Mouse (Mus musculus) layer of hippocampus, adult 8-10 months (tissue): ENCODE measurements at regions not wholly inside any gene's neighbourhood (a gene's known extent, or its start where the extent isn't known, plus 50 kb on each side); places are given as distances from the start of the nearest gene placed in this dataset.

Experiments
- DNase-seq, 2 experiments: peaks; one replicate each; pipeline ENCODE4 v3.0.0; 2022; ENCODE audit warnings: low spot score in 2 of 2

DNA sequence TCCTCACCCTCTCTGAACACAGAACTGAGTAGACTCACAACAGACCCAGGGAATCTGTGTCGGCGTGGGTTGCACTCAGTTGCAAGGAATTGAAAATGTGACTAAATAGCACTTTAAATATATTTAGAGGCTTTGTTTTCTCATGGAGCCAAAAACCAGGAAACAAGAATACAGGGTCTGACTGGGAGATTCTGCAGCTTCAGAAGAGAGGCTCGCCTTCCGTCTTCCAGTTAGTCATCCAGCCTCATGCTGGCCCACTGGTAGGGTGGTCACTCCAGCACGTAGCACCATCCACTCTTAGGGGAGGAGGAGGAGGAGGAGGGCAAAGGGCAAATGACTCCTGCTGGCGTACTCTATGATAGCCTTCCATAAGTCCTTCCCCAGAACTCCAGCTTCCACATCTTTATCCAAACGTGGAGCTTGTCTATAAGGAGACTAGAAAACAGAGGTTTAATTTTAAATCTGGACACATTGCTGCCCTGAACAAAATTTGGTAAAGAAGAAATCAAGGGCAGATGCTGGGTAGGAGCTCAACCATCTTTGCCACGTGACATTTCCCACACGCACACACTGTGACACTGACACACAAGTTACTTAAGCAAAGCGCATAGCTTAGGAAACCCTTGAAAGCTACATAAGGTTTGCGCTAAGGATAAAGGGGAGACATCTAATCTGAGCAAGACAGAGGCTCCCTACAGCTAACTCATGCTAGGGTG lies 60.8 kb downstream of the Mis18a start:
- no peak for DNase-seq

DNA sequence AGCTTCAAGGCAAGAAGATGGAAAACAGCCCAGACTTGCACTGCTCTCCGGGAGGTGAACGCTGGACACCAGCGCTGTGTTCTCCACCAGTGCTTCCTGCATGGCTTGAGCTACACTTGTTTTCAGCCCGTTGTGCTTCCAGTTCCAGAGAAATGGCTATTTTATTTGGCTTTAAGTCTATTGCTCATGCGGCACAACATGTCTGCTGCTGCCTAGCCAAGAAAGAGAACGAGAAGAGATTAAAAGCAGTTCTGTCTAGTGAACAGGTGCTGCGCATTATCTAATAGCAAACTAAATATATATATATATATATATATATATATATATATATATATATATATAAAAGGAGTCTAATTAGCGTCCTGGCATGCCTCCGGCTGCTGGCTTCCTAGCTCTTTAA lies 63.1 kb downstream of the Mis18a start:
- peak in 1 of 2 experiments; percentile 37 for DNase-seq

DNA sequence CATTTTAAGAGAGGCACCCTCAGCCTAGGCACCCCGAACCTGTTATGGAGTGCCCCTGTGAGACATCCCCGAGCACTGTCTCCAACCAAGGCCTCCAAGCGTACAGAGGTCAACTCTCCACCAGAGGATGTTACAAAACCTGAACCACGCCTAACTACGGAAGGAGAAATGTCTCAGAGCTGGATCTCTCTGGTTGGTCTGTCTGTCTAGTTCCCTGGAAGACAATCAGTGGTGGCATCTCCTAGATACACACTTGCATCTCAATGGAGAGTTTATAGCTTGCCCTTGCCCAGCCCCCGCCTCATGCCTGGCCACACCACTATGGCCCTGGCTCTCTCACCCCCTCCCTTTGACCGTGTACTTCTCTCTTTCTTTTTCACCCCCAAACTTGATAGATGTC lies 69.2 kb downstream of the Mis18a start:
- DNase-seq, result no peak

DNA sequence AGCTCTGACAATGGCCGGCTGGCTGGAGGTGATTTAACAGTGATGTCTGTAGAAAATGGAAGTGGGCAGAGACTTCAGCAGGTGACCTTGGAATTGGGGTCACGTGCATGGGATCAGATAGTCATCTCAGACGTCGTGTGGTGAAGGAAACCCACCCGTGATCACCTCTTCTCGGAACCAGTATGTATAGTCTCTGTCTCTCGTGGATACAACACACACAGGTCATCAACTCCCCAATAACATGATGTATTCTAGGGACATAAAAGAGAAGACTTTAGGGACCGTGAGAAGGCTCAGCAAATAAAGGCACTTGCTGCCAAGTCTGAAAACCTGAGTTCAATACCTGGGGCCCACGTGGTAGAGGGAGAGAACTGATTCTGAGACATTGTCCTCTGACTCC lies 70.2 kb downstream of the Mis18a start:
- no peak for DNase-seq

DNA sequence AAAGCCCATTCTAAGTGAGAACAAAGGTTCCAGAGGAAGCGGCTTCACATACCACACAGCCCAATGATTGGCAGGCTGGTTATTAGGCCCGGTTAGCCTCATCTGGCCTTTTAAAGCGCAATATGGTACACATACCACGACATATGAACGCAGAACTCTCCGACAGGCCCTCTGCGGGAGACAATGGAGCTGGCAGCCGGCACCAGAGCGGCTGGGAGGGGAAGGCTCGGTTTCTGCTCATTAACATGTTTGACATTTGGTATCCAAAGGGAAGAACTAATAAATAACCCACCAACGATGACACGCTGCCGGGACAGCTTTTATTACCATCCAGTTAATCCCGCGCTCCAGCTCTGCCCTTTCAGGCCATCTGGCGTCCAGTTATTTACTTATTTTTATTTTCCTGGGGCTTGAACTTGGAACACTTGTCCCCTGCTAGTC lies 70.6 kb downstream of the Mis18a start:
- DNase-seq, result no peak

DNA sequence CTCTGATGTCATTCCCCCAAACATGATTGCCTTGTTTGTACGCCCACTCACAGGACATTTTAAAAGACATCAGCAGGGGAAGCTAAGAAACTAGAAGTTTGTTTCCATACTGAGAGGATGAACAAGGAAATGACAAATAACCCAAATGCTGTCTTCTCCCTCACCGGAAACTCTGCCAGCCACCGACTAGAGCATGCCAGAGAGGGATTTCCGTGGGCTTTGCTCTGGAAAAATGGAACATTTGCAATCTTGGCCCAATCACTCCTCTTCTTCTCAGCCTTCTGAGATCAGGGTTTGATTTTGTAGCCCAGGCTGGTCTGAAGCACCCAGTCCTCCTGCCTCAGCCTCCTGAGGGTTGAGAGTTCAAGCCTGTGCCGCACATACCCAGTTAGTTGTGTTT lies 72.4 kb downstream of the Mis18a start:
- DNase-seq, result no peak

DNA sequence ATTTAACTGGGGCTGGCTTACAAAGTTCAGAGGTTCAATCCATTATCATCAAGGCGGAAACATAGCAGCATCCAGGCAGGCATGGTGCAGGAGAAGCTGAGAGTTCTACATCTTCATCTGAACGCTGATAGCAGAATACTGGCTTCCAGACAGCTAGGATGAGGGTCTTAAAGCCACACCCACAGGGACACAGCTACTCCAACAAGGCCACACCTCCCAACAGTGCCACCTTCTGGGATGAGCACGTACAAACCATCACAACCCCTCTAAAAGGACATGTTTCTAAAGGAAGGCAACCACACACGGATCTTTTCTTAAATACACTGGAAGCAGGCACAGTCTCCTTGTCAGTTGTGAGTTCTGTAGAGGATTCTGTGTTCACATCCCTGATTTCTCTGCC lies 74.4 kb downstream of the Mis18a start:
- DNase-seq, result no peak

DNA sequence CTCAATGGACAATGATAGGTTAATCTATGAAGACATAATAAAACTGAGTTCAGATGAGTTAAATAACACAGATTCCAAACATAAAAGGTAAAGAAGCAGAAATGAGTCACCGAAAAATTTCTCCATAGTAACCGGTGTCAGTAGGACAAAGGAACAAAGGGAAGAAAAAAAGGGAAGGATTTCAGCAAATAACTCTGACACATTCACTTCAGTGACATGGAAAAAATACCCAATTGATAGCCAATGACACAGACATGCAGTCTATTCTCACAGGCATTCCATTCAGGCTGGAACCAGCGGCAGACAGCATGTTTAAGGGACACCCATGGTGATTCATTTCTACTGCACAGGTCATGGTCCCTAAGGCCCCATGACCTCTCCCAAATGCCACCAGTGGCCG lies 79.0 kb downstream of the Mis18a start:
- no peak for DNase-seq

DNA sequence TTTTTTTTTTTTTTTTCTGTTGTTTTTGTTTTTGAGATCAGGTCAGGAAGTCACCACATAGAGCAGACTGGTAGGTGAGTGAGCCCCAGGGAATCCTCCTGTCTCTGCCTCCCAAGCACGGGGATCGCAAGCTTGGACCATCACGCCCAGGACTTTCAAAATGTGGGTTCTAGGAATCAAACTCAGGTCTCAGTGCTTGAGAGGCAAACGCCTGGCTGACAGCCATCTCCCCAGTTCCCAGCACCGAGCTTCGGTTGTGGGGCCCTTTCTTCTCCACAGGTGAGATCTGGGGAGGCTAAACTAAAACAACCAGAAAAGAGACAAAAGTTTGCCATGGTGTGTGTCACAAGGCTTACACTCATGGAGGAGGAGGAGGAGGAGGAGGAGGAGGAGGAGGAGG lies 84.5 kb downstream of the Mis18a start:
- DNase-seq, result no peak

DNA sequence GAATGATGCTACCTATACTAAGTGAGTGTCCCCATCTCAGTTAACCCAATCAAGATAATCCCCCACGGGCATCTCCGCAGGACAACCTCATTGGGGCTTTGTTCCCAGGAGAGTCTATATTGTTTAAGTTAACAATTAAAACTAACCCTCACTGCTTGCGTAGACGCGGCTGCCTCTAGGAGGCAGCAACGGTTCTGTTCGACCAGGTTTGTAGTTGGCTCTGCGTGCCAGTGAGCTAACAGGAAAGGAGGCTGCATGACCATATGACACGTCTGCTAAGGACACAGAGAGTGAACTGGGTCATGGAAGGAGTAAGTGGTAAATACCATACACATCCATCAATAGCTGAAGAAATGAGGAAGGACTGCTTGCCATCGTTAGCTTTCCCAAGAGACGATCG lies 92.0 kb downstream of the Mis18a start:
- DNase-seq, result no peak

DNA sequence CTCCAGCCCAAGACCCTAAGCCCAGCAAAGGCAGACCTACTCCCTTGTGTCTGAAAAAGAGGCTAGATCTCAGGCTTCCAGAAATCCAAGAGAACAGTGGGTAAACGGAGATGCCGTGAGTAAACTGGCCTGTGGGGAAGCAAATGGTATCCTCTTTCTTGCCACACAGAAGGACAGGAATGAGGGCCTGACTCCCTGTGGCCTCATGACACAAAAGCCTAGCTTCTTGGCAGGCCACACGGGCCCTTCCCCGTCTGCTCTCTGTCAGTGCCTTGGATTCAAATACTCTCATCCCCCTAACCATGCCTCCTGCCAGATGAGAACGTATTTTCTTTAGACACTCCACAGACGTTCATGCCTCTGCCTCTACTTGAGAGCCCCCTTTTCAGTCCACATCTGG lies 97.2 kb downstream of the Mis18a start:
- DNase-seq, result no peak

DNA sequence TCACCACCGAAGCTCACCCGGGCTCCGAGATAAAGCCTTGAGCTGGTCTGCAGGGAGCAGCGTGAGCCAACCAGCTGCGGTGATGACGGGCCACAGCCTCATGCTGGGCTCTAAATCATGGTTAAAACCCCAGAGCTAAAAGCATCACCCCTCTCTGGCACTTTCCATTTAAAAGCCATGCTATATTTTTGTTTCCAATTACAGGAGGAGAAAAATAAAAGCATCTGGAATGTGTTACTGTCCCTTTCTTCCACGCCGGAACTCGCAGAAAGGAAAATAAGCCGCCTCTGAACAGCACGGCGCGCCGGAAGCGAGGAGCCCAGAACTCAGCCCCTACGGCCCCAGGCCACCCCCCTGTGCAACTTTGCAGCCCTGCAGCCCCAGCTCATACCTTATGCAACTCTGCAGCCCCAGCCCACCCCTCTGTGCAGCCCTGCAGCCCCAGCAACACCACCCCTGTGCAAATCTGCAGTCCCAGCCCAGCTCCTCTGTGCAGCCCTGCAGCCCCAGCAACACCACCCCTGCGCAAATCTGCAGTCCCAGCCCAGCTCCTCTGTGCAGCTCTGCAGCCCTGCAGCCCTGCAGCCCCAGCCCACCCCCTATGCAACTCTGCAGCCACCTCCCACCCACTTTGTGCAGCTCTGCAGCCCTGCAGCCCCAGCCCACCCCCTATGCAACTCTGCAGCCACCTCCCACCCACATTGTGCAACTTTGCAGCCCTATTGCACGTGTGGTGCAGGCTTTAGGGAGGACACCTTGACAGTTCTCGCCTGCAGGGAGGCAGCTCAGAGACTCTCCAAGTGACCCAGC lies 97.9 kb downstream of the Mis18a start:
- DNase-seq, result no peak

DNA sequence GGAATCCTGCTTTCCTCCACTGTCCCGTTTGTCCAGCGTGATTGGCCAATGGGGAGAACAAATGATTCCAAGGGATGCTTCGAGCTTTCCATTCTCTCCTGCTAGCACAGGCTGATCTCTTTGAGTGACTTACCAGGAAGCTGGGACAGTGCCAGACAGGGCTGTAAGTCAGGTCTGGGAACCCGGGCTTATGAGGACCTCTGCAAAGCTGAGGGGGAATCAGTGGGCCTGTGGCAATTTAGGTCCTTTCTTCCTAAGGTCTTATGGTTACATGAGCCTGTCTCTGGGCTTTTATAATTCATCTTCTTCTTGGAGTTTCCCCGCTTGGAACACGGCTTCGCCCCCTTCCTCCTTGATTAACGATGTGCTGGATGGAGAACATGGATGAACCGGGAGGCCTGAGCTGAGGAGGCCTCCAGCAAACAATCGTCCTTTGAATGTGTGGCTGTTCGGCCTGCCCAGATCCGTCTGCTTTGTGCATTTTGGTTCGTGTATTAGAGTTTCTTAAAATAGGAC lies 98.5 kb downstream of the Mis18a start:
- no peak for DNase-seq

DNA sequence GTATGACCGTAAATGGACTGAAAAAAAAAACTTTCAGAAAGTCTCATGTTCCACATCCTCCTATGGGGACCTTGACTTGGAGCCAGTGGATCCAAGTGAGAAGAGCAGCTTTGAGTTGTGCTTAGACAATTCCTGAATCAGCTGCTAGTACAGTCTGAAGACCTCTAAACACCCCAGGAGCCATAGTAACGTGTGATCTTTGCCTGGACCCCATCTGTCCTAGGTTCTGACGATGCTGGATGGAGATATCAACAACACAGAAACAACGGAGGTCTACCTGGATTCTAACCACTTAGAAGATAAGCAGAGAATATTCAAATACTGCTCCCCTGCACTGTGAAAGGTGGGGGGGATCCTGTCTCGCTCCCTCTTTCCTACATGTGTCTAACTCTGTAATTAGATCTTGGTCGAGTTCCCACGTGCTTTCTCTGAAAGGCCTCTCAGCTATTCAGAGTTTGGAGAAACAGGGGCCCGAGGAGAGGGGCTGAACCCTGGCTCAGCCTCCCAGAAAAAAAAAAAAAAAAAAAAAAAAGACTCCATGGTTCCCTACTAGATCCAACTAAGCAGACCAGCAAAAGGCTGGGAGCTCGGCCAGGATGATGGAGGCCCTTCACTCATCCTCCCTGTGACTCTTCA lies 101.1 kb downstream of the Mis18a start:
- no peak for DNase-seq

DNA sequence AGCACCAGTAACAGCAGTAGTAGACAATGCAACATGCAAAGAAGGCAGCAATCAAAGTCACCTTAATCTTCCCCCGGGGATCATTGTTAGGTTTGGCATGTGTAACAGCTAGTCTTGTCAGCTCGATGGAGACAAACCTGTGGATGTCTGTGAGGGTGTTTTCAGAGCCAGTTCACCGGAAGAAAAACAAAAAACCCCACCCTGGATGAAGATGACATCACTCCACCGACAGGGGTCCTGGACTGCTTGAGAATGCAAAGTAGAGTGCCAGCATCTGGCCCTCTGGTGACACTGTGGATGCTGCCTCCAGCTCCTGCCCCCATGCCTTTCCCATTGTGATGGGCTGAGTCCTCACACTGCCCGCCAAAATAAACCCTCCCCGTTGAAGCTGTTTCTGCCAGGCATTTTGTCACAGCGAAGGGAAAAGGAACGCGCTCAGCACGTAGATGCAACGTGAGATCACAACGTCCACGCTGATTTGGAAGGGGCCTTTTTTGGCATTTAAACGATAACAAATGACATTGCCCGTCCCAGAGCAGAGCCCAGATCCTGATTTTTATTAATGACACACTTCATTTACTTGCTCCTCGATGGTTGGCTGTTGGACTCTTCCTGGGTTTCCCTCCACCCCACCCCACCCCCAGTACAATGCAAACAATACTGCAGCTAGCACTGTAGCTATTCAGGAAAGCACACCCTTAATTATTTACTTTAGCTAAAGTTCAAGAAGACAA lies 101.7 kb downstream of the Mis18a start:
- DNase-seq, result no peak

DNA sequence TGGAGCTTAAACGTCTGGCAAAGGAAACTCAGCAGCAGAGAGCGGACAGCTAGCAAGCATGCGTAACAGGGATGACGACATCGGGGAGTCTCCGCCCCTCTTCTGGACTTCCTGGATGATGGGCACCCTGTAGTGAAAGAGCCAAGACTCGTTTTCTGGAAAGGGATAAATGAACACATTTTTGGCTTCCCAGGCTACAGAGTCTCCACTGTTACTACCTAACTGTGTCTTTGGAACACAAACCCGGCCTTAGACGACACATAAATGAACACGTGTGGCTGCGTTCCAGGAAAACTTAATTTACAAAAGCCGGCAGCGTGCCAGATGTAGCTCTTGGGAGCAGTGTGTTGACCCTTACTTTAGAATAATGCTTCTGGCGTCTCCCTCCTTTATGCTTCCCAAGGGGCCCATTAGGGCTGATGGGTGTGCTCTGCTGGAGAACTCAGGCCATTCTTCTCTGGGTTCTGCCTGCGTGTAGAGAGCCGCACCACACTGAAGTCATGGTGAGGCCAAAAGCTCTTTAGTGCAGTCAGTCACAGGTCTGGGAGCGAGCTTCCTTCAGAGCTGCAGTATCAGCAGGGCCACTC lies 103.1 kb downstream of the Mis18a start:
- DNase-seq, result peak; percentile 44 to 51

DNA sequence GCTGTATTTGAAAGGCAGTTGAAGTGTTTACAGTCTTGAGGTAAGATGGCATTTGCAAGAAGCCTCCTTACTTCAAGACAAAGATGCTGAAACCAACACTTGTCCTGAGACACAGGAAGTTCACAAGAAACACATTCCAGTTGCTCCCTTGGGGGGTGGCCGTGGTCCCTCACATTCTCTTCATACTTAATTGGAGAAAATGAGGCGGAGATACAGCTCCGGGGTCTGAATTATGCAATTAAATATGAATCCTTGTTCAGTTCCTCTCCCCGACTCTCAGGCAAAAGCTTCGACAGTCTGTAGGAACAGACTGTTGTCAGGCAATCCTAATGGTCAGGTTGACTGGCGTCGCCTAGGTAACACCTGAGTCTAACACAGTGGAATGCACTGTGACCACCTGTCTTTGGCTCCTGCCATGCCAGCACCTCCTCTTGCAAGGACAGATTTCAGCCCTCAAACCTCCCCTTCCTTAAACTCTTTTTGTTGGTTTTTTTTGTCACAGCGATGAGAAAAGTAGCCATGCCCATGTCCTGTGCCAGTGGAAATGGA lies 104.5 kb downstream of the Mis18a start:
- DNase-seq, result no peak

DNA sequence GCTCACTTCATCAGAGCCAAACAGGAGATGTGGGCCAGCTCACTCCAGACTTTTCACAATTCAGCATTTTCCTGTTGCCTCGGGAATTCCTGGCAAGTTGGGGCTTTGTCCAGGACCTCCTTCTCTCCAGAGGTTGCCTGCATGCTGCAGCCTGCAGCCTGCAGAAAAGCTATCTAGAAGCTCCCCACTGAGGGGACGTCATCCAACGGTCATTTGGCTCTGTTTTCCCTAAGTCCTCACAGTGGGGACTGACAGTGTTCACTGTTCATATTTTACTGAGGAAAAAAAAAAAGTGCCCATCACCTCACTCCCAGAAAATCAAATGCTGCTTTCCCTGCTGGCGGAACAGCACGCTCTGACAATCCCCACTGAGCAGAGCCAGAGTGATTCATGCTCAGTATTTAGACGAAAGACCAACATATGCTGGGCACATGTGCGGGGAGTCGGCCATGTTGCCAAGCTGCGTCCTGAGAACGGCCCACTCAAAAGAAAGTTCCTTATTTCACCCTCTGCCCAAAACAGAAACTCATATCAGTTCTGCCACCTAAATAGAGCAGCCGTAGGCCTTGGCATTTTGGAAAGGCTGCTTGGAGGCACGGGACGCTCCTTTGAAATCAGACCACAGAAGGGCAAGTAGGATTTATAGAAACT lies 105.3 kb downstream of the Mis18a start:
- DNase-seq, result peak; percentile 82 to 88

DNA sequence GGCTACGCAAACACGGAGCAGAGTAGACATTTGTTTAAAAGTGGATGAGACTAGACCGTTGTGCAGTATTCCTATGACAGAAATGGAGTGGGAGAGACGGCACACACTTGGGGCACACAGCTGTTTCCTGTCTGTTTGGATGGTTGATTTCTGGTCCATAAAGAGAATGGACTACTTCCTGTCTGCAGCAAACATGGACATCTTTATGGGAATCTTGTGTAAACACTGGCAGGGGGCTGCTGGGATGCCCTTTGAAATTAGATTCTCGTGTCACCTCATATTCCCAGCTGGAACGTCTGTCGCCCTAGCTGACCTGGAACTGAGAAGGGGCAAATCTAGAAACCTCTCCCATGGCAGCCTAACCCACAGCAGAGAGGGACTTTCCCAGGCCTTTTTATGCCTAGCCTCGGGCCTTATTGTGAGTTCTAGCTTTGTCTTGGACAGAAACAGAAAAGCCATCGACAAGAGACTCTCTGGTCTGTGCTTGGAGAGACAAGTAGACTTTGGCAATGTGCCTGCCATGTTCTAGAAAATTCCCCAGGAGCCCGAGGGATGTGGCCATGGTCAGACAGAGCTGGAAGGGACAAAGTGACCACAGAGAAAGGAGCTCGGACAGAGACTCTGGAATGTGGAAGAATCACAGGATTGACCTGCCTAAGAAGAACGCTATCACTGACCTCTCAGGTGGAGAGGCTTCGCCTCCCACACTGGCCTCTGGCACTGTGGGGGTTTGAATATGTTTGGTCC lies 107.5 kb downstream of the Mis18a start:
- no peak for DNase-seq

DNA sequence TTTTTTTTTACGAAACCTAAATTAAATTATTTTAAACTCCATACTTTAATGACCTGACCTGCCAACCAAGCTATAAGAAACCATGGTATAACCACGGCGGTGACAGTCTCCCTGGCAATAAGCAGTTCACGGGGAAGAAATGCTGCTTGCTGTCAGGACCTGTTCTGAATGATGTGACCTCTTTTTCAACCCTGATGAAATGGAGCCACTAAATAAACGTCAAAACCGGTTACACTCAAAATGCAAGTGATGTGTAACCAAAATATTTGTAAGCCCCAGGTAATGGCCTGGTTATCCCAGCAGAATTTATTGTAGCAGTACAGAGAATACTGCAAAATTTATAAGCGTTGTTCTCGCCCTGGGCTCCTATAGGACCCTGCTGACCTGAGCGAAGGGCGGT lies 111.4 kb downstream of the Mis18a start:
- DNase-seq, result no peak
